Mouse (Mus musculus): Measurements from ENCODE around the gene Olfr1102. TPM values are rescaled to one million over a fixed set of nuclear protein-coding genes. Genes with fewer than 3 reads are reported as not detected.

Gene Olfr1102
- polyA plus RNA-seq (2012; rRNA removed) = not detected in 2 replicates

GRCm38 (mm10) chr2:86998098-86998497, at the start of gene Olfr1102:
Gene Olfr1102 (plus strand): TSS chr2:86998398.

GRCm38 (mm10) chr2:86960593-86960992, 37.6 kb upstream of the Olfr1102 start, which contains the start of gene Olfr1099:
Gene Olfr1099 (minus strand): TSS chr2:86960693.

GRCm38 (mm10) chr2:86979854-86980253, 18.3 kb upstream of the Olfr1102 start, which contains the start of gene Olfr1100:
Gene Olfr1100 (minus strand): TSS chr2:86979954.

DNA sequence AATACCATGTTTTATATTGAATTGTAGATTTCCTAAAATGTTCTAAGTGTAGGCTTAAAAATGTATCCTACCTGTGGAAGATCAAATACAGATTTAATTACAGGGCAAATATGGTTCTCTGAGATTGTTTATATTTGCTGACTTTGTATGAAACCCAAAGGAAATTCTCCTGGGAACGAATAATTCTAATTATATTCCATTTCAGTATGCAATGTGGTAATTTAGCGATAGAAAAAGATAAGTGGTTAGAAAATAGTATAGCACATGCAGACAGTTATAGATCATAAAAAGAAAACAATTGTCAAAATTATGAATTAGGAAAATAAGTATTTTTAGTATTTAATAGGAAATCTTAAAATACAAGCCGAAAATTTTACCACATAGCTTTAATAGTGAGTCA, 7.1 kb upstream of the Olfr1102 start, which contains the start of gene Olfr1101:
Olfr1101 (minus strand) TSS at position 101 of the 400 bp plus-strand sequence.

DNA sequence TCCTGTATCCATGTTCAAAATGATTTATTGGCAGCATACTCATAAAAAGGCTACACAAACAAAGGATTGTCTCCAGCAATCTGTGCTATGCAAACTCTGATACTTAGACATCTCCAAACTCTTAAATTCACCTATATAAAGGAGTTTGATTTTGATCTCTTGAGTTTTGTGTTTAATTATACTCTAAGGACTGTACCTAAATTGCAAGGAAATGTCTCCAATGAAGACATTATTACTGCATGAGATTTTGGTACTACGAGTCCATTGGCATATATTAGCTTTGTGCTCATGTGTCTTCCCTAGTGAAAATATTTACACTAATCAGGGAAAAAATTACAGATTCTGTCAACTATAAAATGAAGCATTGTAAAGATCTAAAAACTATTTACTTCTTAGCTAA, 28.8 kb downstream of the Olfr1102 start, which contains the start of gene Olfr1104:
Olfr1104 (minus strand) TSS at position 101 of the 400 bp plus-strand sequence.

GRCm38 (mm10) chr2:87036431-87036830, 38.2 kb downstream of the Olfr1102 start, which contains the start of gene Olfr1105:
Gene Olfr1105 (minus strand): TSS chr2:87036531.

DNA sequence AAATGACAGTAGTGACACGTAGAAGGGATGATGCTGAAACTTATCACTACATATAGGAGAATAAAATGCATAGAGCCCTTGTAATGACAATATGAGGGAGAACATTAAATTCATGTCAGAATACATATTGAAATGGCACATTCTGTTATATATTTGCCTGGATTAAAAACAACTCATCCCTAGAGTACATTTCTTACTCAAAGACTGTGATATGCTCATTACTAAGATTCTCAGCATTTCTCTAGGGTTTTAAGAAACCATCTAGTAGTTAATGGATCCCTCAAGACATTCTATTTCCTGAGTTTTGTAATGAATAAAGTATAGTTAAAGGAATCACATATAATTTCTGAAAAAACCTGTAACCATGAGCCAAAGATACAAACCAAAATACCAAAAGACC, 54.0 kb downstream of the Olfr1102 start, which contains the start of gene Olfr1106:
Olfr1106 (minus strand) TSS at position 101 of the 400 bp plus-strand sequence.

Other genes with a start within 250 kb of the Olfr1102 start
- not detected in 2 replicates for gene Olfr1090, start 239.4 kb upstream of the Olfr1102 start, polyA plus RNA-seq (2012; rRNA removed)
- gene Olfr1093, start 215.9 kb upstream of the Olfr1102 start, polyA plus RNA-seq (2012; rRNA removed) = not detected in 2 replicates
- not detected in 2 replicates for gene Olfr141, start 188.4 kb upstream of the Olfr1102 start, polyA plus RNA-seq (2012; rRNA removed)
- not detected in 2 replicates for gene Olfr1094, start 173.7 kb upstream of the Olfr1102 start, polyA plus RNA-seq (2012; rRNA removed)
- gene Olfr1095, start 146.7 kb upstream of the Olfr1102 start, polyA plus RNA-seq (2012; rRNA removed) = not detected in 2 replicates
- not detected in 2 replicates for gene Gm13723, start 123.6 kb upstream of the Olfr1102 start, polyA plus RNA-seq (2012; rRNA removed)
- gene Olfr1097, start 106.2 kb upstream of the Olfr1102 start, polyA plus RNA-seq (2012; rRNA removed) = not detected in 2 replicates
- not detected in 2 replicates for gene Olfr1098, start 73.9 kb upstream of the Olfr1102 start, polyA plus RNA-seq (2012; rRNA removed)
- not detected in 2 replicates for gene Olfr1099, start 37.7 kb upstream of the Olfr1102 start, polyA plus RNA-seq (2012; rRNA removed)
- gene Olfr1100, start 18.4 kb upstream of the Olfr1102 start, polyA plus RNA-seq (2012; rRNA removed) = not detected in 2 replicates
- not detected in 2 replicates for gene Olfr1101, start 7.2 kb upstream of the Olfr1102 start, polyA plus RNA-seq (2012; rRNA removed)
- gene Olfr1104, start 28.7 kb downstream of the Olfr1102 start, polyA plus RNA-seq (2012; rRNA removed) = not detected in 2 replicates
- gene Olfr1105, start 38.1 kb downstream of the Olfr1102 start, polyA plus RNA-seq (2012; rRNA removed) = not detected in 2 replicates
- not detected in 2 replicates for gene Olfr1106, start 53.9 kb downstream of the Olfr1102 start, polyA plus RNA-seq (2012; rRNA removed)
- gene Olfr1107, start 77.4 kb downstream of the Olfr1102 start, polyA plus RNA-seq (2012; rRNA removed) = not detected in 2 replicates
- gene Olfr1109, start 97.6 kb downstream of the Olfr1102 start, polyA plus RNA-seq (2012; rRNA removed) = not detected in 2 replicates
- gene Olfr259, start 116.2 kb downstream of the Olfr1102 start, polyA plus RNA-seq (2012; rRNA removed) = not detected in 2 replicates
- not detected in 2 replicates for gene Olfr1110, start 141.9 kb downstream of the Olfr1102 start, polyA plus RNA-seq (2012; rRNA removed)
- not detected in 2 replicates for gene Olfr1111, start 154.2 kb downstream of the Olfr1102 start, polyA plus RNA-seq (2012; rRNA removed)
- not detected in 2 replicates for gene Olfr1112, start 189.4 kb downstream of the Olfr1102 start, polyA plus RNA-seq (2012; rRNA removed)
- gene Olfr1113, start 210.6 kb downstream of the Olfr1102 start, polyA plus RNA-seq (2012; rRNA removed) = not detected in 2 replicates
- not detected in 2 replicates for gene Olfr1115, start 249.6 kb downstream of the Olfr1102 start, polyA plus RNA-seq (2012; rRNA removed)